Mouse (Mus musculus) liver, embryonic 14.5 days (tissue): ENCODE results near the gene Minpp1.

Experiments
- CTCF ChIP-seq: IDR thresholded peaks from 2 replicates; pipeline ENCODE4 v1.5.1; 2016; ENCODE audit warnings: antibody characterized with exemption, low read depth, control low read depth
- EP300 ChIP-seq: IDR thresholded peaks from 2 replicates; pipeline ENCODE4 v1.6.1; 2016; ENCODE audit warnings: antibody characterized with exemption, low read depth

DNA sequence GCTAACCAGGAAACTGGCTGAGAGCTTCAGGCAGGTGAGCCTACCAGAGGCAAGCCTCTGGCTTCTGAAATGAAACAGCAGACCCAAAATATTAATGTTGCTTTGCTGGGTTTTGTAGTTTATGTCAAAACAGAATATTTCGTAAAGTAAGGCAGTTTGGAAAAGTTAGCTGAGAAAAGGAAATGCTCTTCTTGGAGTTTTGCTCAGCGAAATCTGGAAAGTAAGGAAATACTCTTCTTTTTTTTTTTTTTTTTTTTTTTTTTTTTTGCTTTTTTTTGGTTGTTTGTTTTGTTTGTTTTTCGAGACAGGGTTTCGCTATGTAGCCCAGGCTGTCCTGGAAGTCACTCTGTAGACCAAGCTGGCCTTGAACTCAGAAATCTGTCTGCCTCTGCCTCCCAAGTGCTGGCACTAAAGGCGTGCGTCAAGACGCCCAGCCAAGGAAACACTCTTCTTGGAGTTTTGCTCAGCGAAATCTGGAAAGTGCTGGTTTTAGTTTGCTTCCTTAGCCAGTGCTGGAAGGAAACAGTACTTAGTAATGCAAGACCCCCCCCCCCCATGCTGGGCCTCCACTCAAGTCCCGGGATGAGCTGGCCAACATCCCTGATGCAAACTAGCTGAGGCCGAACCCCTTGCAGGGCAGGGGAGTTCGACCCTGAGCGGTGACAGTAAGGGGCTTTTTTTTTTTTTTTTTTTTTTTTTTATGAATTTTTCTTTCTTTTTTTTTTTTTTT, 3.8 kb downstream of the Minpp1 start:
- no peak for TF ChIP-seq CTCF
- no peak for TF ChIP-seq EP300
